In the genomic region with DNA sequence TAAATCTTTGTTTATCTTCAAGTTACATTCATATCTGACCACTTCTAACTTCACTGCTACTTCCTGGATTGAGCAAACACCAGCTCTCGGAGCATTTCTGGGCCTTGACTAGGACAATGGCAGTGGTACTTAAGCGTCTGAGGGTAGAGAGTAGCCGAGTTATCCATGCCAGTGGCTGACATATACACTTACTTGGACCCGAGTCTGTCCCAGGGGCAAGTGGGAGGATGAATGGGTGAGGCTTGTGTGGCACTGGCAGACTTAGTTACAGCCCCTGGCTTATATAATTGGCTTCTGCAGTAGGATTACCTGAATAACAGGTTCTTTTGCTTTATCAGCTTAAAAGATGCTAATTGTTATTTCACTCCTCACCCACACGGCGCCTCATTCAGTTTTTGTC, we compare ENCODE assay signal across 22 mouse cellular contexts. TPM values are rescaled to one million over a fixed set of nuclear protein-coding genes. Genes with fewer than 3 reads are reported as not detected.
DNase-seq lines count a peak whose midpoint lies in the region; ATAC-seq and TF ChIP-seq lines count a peak whose summit lies in the region.
"Had no signal": no experiment of that assay in that cellular context is flagged by ENCODE, and none has a peak within 500 bp of the region (broad histone marks: within the 10 kb centered on the region; RNA-seq: fewer than 3 reads in every experiment).

No protein-coding gene starts in this region.

- no peaks in the 10 kb centered on the region for H3K27me3 ChIP-seq in intestine, embryonic 14.5 days (replicated peaks; ENCODE audit: control insufficient read depth, insufficient read depth, low read length)
- H3K27me3 ChIP-seq in intestine, postnatal 0 days (replicated peaks; ENCODE audit: control insufficient read depth, insufficient read depth, low read length) = peaks cover 9% of the 10 kb centered on the region; the same call in 1 of the 2 replicates
- peaks cover 17% of the 10 kb centered on the region for H3K27me3 ChIP-seq in midbrain, embryonic 13.5 days
- H3K27me3 ChIP-seq in midbrain, embryonic 11.5 days (ENCODE audit: control insufficient read depth, insufficient read depth, low read length) = no peaks in the 10 kb centered on the region
- H3K27me3 ChIP-seq in embryonic facial prominence, embryonic 14.5 days (replicated peaks; ENCODE audit: control insufficient read depth, insufficient read depth, low read length) = 0 out of 2 replicates have a peak, but pooled peaks cover 10% of the 10 kb centered on the region
- no peaks in the 10 kb centered on the region for H3K27me3 ChIP-seq in stomach, embryonic 15.5 days (replicated peaks)

- no peak overlapping the region for H3K4me3 ChIP-seq in intestine, embryonic 14.5 days (ENCODE audit: low read depth, low read length)
- no peak overlapping the region for H3K4me3 ChIP-seq in intestine, postnatal 0 days (ENCODE audit: low read depth, low read length)
- H3K4me3 ChIP-seq in midbrain, embryonic 13.5 days (replicated peaks) = no peak overlapping the region
- no peak overlapping the region for H3K4me3 ChIP-seq in midbrain, embryonic 11.5 days (ENCODE audit: low read depth, low read length)
- no peak overlapping the region; the same call in 1 of the 2 replicates for H3K4me3 ChIP-seq in embryonic facial prominence, embryonic 14.5 days (ENCODE audit: low read depth, low read length)
- no peak overlapping the region for H3K4me3 ChIP-seq in stomach, embryonic 15.5 days (replicated peaks)
- H3K4me3 ChIP-seq: heart, adult 2 months had no signal

- ATAC-seq in intestine, embryonic 14.5 days (replicated peaks; ENCODE audit: low FRiP score, low TSS enrichment, low read depth) = no peak
- no peak for ATAC-seq in intestine, postnatal 0 days
- ATAC-seq in midbrain, embryonic 13.5 days = no peak
- no peak for ATAC-seq in midbrain, embryonic 11.5 days (ENCODE audit: low FRiP score)
- ATAC-seq in embryonic facial prominence, embryonic 14.5 days (ENCODE audit: low read depth) = no peak
- no peak for ATAC-seq in stomach, embryonic 15.5 days (ENCODE audit: insufficient read depth, low FRiP score, low read depth)
- ATAC-seq: forebrain, embryonic 15.5 days; inflammation-experienced regulatory T-cells, adult 6 months had no signal

- H3K4me2 ChIP-seq in intestine, embryonic 14.5 days (ENCODE audit: low read length) = no peak overlapping the region
- no peak overlapping the region for H3K4me2 ChIP-seq in intestine, postnatal 0 days (replicated peaks; ENCODE audit: low read depth)
- 0 out of 2 replicates have a peak overlapping the region, but pooled peaks have one; percentile 75 for H3K4me2 ChIP-seq in midbrain, embryonic 13.5 days (replicated peaks)
- H3K4me2 ChIP-seq in midbrain, embryonic 11.5 days = no peak overlapping the region
- H3K4me2 ChIP-seq in embryonic facial prominence, embryonic 14.5 days (ENCODE audit: low read depth, low read length) = no peak overlapping the region
- H3K4me2 ChIP-seq in stomach, embryonic 15.5 days = 0 out of 2 replicates have a peak overlapping the region, but pooled peaks have one; percentile 25

- H3K9ac ChIP-seq in intestine, embryonic 14.5 days (ENCODE audit: low read length) = no peak overlapping the region
- no peak overlapping the region for H3K9ac ChIP-seq in intestine, postnatal 0 days (ENCODE audit: low read depth, low read length)
- H3K9ac ChIP-seq in midbrain, embryonic 13.5 days (replicated peaks) = no peak overlapping the region
- H3K9ac ChIP-seq in midbrain, embryonic 11.5 days (ENCODE audit: low read length) = no peak overlapping the region
- H3K9ac ChIP-seq in embryonic facial prominence, embryonic 14.5 days (ENCODE audit: low read depth, low read length) = 0 out of 2 replicates have a peak overlapping the region, but pooled peaks have one; percentile 10
- no peak overlapping the region for H3K9ac ChIP-seq in stomach, embryonic 15.5 days
- H3K9ac ChIP-seq: forebrain, embryonic 15.5 days; hindbrain, embryonic 15.5 days had no signal

- H3K36me3 ChIP-seq in intestine, embryonic 14.5 days (ENCODE audit: control insufficient read depth, insufficient read depth, low read length) = peaks cover 20% of the 10 kb centered on the region
- peaks cover 19% of the 10 kb centered on the region; the same call in 1 of the 2 replicates for H3K36me3 ChIP-seq in intestine, postnatal 0 days (ENCODE audit: control insufficient read depth, insufficient read depth)
- H3K36me3 ChIP-seq in midbrain, embryonic 13.5 days = peaks cover 17% of the 10 kb centered on the region
- no peaks in the 10 kb centered on the region for H3K36me3 ChIP-seq in midbrain, embryonic 11.5 days (ENCODE audit: control insufficient read depth, insufficient read depth, low read length)
- peaks cover 20% of the 10 kb centered on the region for H3K36me3 ChIP-seq in embryonic facial prominence, embryonic 14.5 days (ENCODE audit: control insufficient read depth, insufficient read depth, low read length)
- H3K36me3 ChIP-seq in stomach, embryonic 15.5 days = 0 out of 2 replicates have a peak, but pooled peaks cover 7% of the 10 kb centered on the region

- H3K4me1 ChIP-seq in intestine, embryonic 14.5 days (replicated peaks; ENCODE audit: control insufficient read depth, insufficient read depth, low read length) = peaks cover 12% of the 10 kb centered on the region
- peaks cover 11% of the 10 kb centered on the region; the same call in 1 of the 2 replicates for H3K4me1 ChIP-seq in intestine, postnatal 0 days (replicated peaks; ENCODE audit: control insufficient read depth, insufficient read depth, low read length)
- H3K4me1 ChIP-seq in midbrain, embryonic 13.5 days (replicated peaks) = peaks cover 20% of the 10 kb centered on the region
- H3K4me1 ChIP-seq in midbrain, embryonic 11.5 days (ENCODE audit: control insufficient read depth, insufficient read depth, low read length) = peaks cover 7% of the 10 kb centered on the region
- peaks cover 14% of the 10 kb centered on the region for H3K4me1 ChIP-seq in embryonic facial prominence, embryonic 14.5 days (ENCODE audit: control insufficient read depth, insufficient read depth, low read length)
- H3K4me1 ChIP-seq in stomach, embryonic 15.5 days = peaks cover 10% of the 10 kb centered on the region

- H3K9me3 ChIP-seq in intestine, embryonic 14.5 days (ENCODE audit: control insufficient read depth, low read length) = no peaks in the 10 kb centered on the region
- H3K9me3 ChIP-seq in intestine, postnatal 0 days (ENCODE audit: control insufficient read depth) = no peaks in the 10 kb centered on the region
- H3K9me3 ChIP-seq in midbrain, embryonic 13.5 days = no peaks in the 10 kb centered on the region
- H3K9me3 ChIP-seq in midbrain, embryonic 11.5 days (ENCODE audit: control insufficient read depth, low read length) = no peaks in the 10 kb centered on the region
- H3K9me3 ChIP-seq in embryonic facial prominence, embryonic 14.5 days (ENCODE audit: control insufficient read depth, low read length) = no peaks in the 10 kb centered on the region
- H3K9me3 ChIP-seq in stomach, embryonic 15.5 days = no peaks in the 10 kb centered on the region
- H3K9me3 ChIP-seq: forebrain, embryonic 10.5 days; forebrain, embryonic 15.5 days; G1E; heart, embryonic 15.5 days; hindbrain, embryonic 15.5 days had no signal

- TF ChIP-seq CTCF in intestine, postnatal 0 days (IDR thresholded peaks at IDR 0.05; ENCODE audit: low read depth) = no peak

- WGBS in intestine, embryonic 14.5 days = 85% methylated on average over 6 of the region's 6 CpGs
- WGBS in intestine, postnatal 0 days = 64% methylated on average over 6 of the region's 6 CpGs
- WGBS in midbrain, embryonic 13.5 days = 87% methylated on average over 6 of the region's 6 CpGs
- WGBS in midbrain, embryonic 11.5 days = 92% methylated on average over 6 of the region's 6 CpGs
- WGBS in embryonic facial prominence, embryonic 14.5 days = 81% methylated on average over 6 of the region's 6 CpGs
- WGBS in stomach, embryonic 15.5 days = 79% methylated on average over 6 of the region's 6 CpGs

- peak; percentile 42 for DNase-seq in intestine, embryonic 14.5 days (ENCODE audit: low spot score)
- DNase-seq in midbrain, embryonic 11.5 days (ENCODE audit: low spot score, missing footprints) = no peak
- peak; percentile 4 for DNase-seq in embryonic facial prominence, embryonic 14.5 days (ENCODE audit: low spot score)
- no peak for DNase-seq in left cerebral cortex, adult 9 months (ENCODE audit: low spot score in 2 of 2)
- DNase-seq in yolk sac, embryonic 10.5 days (ENCODE audit: low spot score) = no peak
- DNase-seq: adrenal gland, adult 8-10 months; adrenal gland, postnatal 36 days; cerebellum, adult 2 months; cerebellum, postnatal 10 days; gastrocnemius, postnatal 36 days; heart, adult 2 months; heart, postnatal 14 days had no signal

- no peak overlapping the region for H3K27ac ChIP-seq in intestine, embryonic 14.5 days (ENCODE audit: low read depth)
- H3K27ac ChIP-seq in intestine, postnatal 0 days (ENCODE audit: low read depth, low read length) = no peak overlapping the region
- H3K27ac ChIP-seq in midbrain, embryonic 13.5 days = no peak overlapping the region
- no peak overlapping the region for H3K27ac ChIP-seq in midbrain, embryonic 11.5 days (ENCODE audit: low read depth, low read length)
- H3K27ac ChIP-seq in embryonic facial prominence, embryonic 14.5 days (replicated peaks; ENCODE audit: low read depth, low read length) = no peak overlapping the region
- no peak overlapping the region for H3K27ac ChIP-seq in stomach, embryonic 15.5 days
- H3K27ac ChIP-seq: forebrain, embryonic 10.5 days; forebrain, embryonic 15.5 days; heart, adult 2 months; heart, embryonic 15.5 days; hindbrain, embryonic 15.5 days had no signal

RNA-seq across cellular contexts. Expression of a gene that starts 2.0 kb away (rescaled TPM):
- polyA plus RNA-seq in intestine, embryonic 14.5 days (2014; fragmentation: Nextera tagmentation; extraction: Ambion mirVana) = 77.3 and 84.0 TPM in 2 replicates
- polyA plus RNA-seq in intestine, postnatal 0 days (2015; fragmentation: Nextera tagmentation; extraction: Ambion mirVana) = 39.1 and 41.1 TPM in 2 replicates
- 87.3 and 89.7 TPM in 2 replicates for polyA plus RNA-seq in midbrain, embryonic 13.5 days (2015; fragmentation: Nextera tagmentation; extraction: Ambion mirVana)
- polyA plus RNA-seq in midbrain, embryonic 11.5 days (2014; fragmentation: Nextera tagmentation; extraction: Ambion mirVana) = 92.8 and 98.0 TPM in 2 replicates
- 85.2 and 86.0 TPM in 2 replicates for polyA plus RNA-seq in embryonic facial prominence, embryonic 14.5 days (2014; fragmentation: Nextera tagmentation; extraction: Ambion mirVana)
- polyA plus RNA-seq in stomach, embryonic 15.5 days (2015; fragmentation: Nextera tagmentation; extraction: Ambion mirVana) = 69.3 and 75.8 TPM in 2 replicates

RNA-seq across cellular contexts. Expression of a gene that starts 14.4 kb away (rescaled TPM):
- not detected in 2 replicates for polyA plus RNA-seq in intestine, embryonic 14.5 days (2014; fragmentation: Nextera tagmentation; extraction: Ambion mirVana)
- polyA plus RNA-seq in intestine, postnatal 0 days (2015; fragmentation: Nextera tagmentation; extraction: Ambion mirVana) = not detected in 2 replicates
- not detected in 2 replicates for polyA plus RNA-seq in midbrain, embryonic 13.5 days (2015; fragmentation: Nextera tagmentation; extraction: Ambion mirVana)
- not detected in 2 replicates for polyA plus RNA-seq in midbrain, embryonic 11.5 days (2014; fragmentation: Nextera tagmentation; extraction: Ambion mirVana)
- polyA plus RNA-seq in embryonic facial prominence, embryonic 14.5 days (2014; fragmentation: Nextera tagmentation; extraction: Ambion mirVana) = not detected in 2 replicates
- not detected in 2 replicates for polyA plus RNA-seq in stomach, embryonic 15.5 days (2015; fragmentation: Nextera tagmentation; extraction: Ambion mirVana)
- polyA plus RNA-seq: cerebellum, adult 2 months; forebrain, embryonic 10.5 days; forebrain, embryonic 15.5 days; G1E; hindbrain, embryonic 11.5 days; inflammation-experienced regulatory T-cells, adult 6 months had no signal

Comparison
In these comparisons a context has a peak if more than half of its experiments do, and no peak if none do; other contexts are left out.
1. H3K4me2 ChIP-seq: peak in midbrain, embryonic 13.5 days (single experiment) and stomach, embryonic 15.5 days (single experiment); none in intestine, embryonic 14.5 days (single experiment), intestine, postnatal 0 days (single experiment), midbrain, embryonic 11.5 days (single experiment) and embryonic facial prominence, embryonic 14.5 days (single experiment).
2. DNase-seq: peak in intestine, embryonic 14.5 days (single experiment) and embryonic facial prominence, embryonic 14.5 days (single experiment); none in midbrain, embryonic 11.5 days (single experiment), left cerebral cortex, adult 9 months (0 of 2) and yolk sac, embryonic 10.5 days (single experiment).